Mouse (Mus musculus) kidney, embryonic 16.5 days (tissue): ENCODE results near the gene Prtn3. TPM values are rescaled to one million over a fixed set of nuclear protein-coding genes. Genes with fewer than 3 reads are reported as not detected.

Source experiments
- ATAC-seq: fragments of 200-750 bp; cut with Nextera tagmentation; 2 replicates; pipeline ENCODE4 v1.8.0; 2017; ENCODE audit warnings: moderate TSS enrichment; ENCODE audit not compliant: low FRiP score, low TSS enrichment
- H3K27ac ChIP-seq: fragments of 300-500 bp; sonication (generic); 2 replicates; pipeline ENCODE4 v1.5.1; 2014; ENCODE audit warnings: low read length
- H3K27me3 ChIP-seq: fragments of 300-500 bp; sonication (generic); 2 replicates; pipeline ENCODE4 v1.6.1; 2014; ENCODE audit warnings: low read length, control low read depth, mixed read lengths; ENCODE audit not compliant: insufficient read depth
- H3K36me3 ChIP-seq: fragments of 300-500 bp; sonication (generic); 2 replicates; pipeline ENCODE4 v1.6.1; 2014; ENCODE audit warnings: low read length, control low read depth, mixed read lengths; ENCODE audit not compliant: insufficient read depth
- H3K4me1 ChIP-seq: fragments of 300-500 bp; sonication (generic); 2 replicates; pipeline ENCODE4 v1.6.1; 2014; ENCODE audit warnings: low read length, control low read depth, mixed read lengths; ENCODE audit not compliant: insufficient read depth
- H3K4me2 ChIP-seq: fragments of 300-500 bp; sonication (generic); replicated peaks from 2 replicates; pipeline ENCODE4 v1.6.1; 2014; ENCODE audit warnings: low read depth, low read length
- H3K4me3 ChIP-seq: fragments of 300-500 bp; sonication (generic); 2 replicates; pipeline ENCODE4 v1.5.1; 2014; ENCODE audit warnings: mild to moderate bottlenecking, low read length
- H3K9ac ChIP-seq: fragments of 300-500 bp; sonication (generic); replicated peaks from 2 replicates; pipeline ENCODE4 v1.6.1; 2014; ENCODE audit warnings: low read length
- H3K9me3 ChIP-seq: fragments of 300-500 bp; sonication (generic); 2 replicates; pipeline ENCODE4 v1.6.1; 2016; ENCODE audit warnings: low read length, control low read depth
- WGBS: fragments of 180-500 bp; shearing (Covaris S2); extraction: QIAGEN DNeasy Blood & Tissue Kit; methylation state at CpG from one replicate; pipeline ENCODE4 v1.1.7; 2014; 5-methylcytosine and 5-hydroxymethylcytosine counted together
- polyA plus RNA-seq: library from polyadenylated mRNA; unstranded; fragments of >200 nt; fragmentation: Nextera tagmentation; extraction: Ambion mirVana; gene quantifications from 2 replicates; pipeline ENCODE4 v1.2.1, GENCODE M21; 2015

The Prtn3 gene
- polyA plus RNA-seq, 1 experiment from 2014 or later, result 7.9 TPM

- Histone ChIP-seq H3K27ac (no peak overlapping the region), H3K36me3 (peaks cover 52% of the 10 kb centered on the region), H3K27me3 (no peaks in the 10 kb centered on the region), H3K9me3 (no peaks in the 10 kb centered on the region), H3K4me1 (peaks cover 7% of the 10 kb centered on the region; the same call in 1 of the 2 replicates), H3K4me3 (no peak overlapping the region), H3K4me2 (no peak overlapping the region), H3K9ac (0 out of 2 replicates have a peak overlapping the region, but pooled peaks have one; percentile 16)
- 0 out of 2 replicates have a peak, but pooled peaks have one; percentile 19 for ATAC-seq
- 45% methylated on average over 20 of the region's 20 CpGs for WGBS
These were observed 23.3 kb downstream of the Prtn3 start for GRCm38 (mm10) chr10:79897316-79898245.

- H3K9me3 ChIP-seq, result no peaks in the 10 kb centered on the region
- H3K27me3 ChIP-seq, result no peaks in the 10 kb centered on the region
- no peak overlapping the region for H3K27ac ChIP-seq
- H3K4me2 ChIP-seq, result no peak overlapping the region
- H3K4me1 ChIP-seq, result peaks cover 7% of the 10 kb centered on the region; the same call in 1 of the 2 replicates
- WGBS, result 61% methylated on average over 2 of the region's 2 CpGs
- H3K9ac ChIP-seq, result no peak overlapping the region
- ATAC-seq, result no peak
- H3K4me3 ChIP-seq, result no peak overlapping the region
- peaks cover 69% of the 10 kb centered on the region for H3K36me3 ChIP-seq
These were observed 26.7 kb downstream of the Prtn3 start for GRCm38 (mm10) chr10:79900951-79901410.

- no peak overlapping the region for H3K4me3 ChIP-seq
- H3K9ac ChIP-seq, result no peak overlapping the region
- no peaks in the 10 kb centered on the region for H3K27me3 ChIP-seq
- H3K4me2 ChIP-seq, result no peak overlapping the region
- 0 out of 2 replicates have a peak, but pooled peaks cover 12% of the 10 kb centered on the region for H3K4me1 ChIP-seq
- 88% methylated on average over 9 of the region's 9 CpGs for WGBS
- H3K9me3 ChIP-seq, result no peaks in the 10 kb centered on the region
- no peak overlapping the region for H3K27ac ChIP-seq
- H3K36me3 ChIP-seq, result peaks cover 56% of the 10 kb centered on the region
- ATAC-seq, result no peak
These were observed 32.4 kb downstream of the Prtn3 start for GRCm38 (mm10) chr10:79906712-79907111.

GRCm38 (mm10) chr10:79907415-79907814 is 33.1 kb downstream of the Prtn3 start:
- Histone ChIP-seq H3K36me3 (peaks cover 53% of the 10 kb centered on the region), H3K27ac (no peak overlapping the region), H3K27me3 (no peaks in the 10 kb centered on the region), H3K4me2 (no peak overlapping the region), H3K9ac (no peak overlapping the region), H3K9me3 (no peaks in the 10 kb centered on the region), H3K4me1 (0 out of 2 replicates have a peak, but pooled peaks cover 12% of the 10 kb centered on the region), H3K4me3 (0 out of 2 replicates have a peak overlapping the region, but pooled peaks have one; percentile 86)
- 86% methylated on average over 10 of the region's 10 CpGs for WGBS
- ATAC-seq, result no peak

- WGBS, result 2% methylated on average over 52 of the region's 52 CpGs
- 0 out of 2 replicates have a peak, but pooled peaks cover 12% of the 10 kb centered on the region for H3K4me1 ChIP-seq
- peak within 1 kb of the TSS; percentile 96 for H3K9ac ChIP-seq
- H3K36me3 ChIP-seq, result peaks cover 49% of the 10 kb centered on the region
- no peaks in the 10 kb centered on the region for H3K9me3 ChIP-seq
- H3K27ac ChIP-seq, result peak within 1 kb of the TSS; percentile 98
- no peaks in the 10 kb centered on the region for H3K27me3 ChIP-seq
- peak within 1 kb of the TSS; percentile 86 for H3K4me3 ChIP-seq
- ATAC-seq, result peak; percentile 94
- peak within 1 kb of the TSS; percentile 53 for H3K4me2 ChIP-seq
These were observed 34.2 kb downstream of the Prtn3 start, which contains the start of gene Med16 for GRCm38 (mm10) chr10:79908167-79909091. Gene Med16, minus strand, starts transcription at chr10:79908923.

GRCm38 (mm10) chr10:79909092-79909922 is 35.0 kb downstream of the Prtn3 start:
- H3K27ac ChIP-seq, result peak overlapping the region; percentile 80
- peak overlapping the region; percentile 86 for H3K4me3 ChIP-seq
- no peaks in the 10 kb centered on the region for H3K27me3 ChIP-seq
- 22% methylated on average over 14 of the region's 14 CpGs for WGBS
- 0 out of 2 replicates have a peak, but pooled peaks cover 15% of the 10 kb centered on the region for H3K4me1 ChIP-seq
- peaks cover 45% of the 10 kb centered on the region for H3K36me3 ChIP-seq
- H3K4me2 ChIP-seq, result peak overlapping the region; percentile 27
- no peaks in the 10 kb centered on the region for H3K9me3 ChIP-seq
- ATAC-seq, result peak; percentile 60; the same call in 1 of the 2 replicates
- H3K9ac ChIP-seq, result 0 out of 2 replicates have a peak overlapping the region, but pooled peaks have one; percentile 32

- H3K4me3 ChIP-seq, result no peak within 1 kb of the TSS
- no peaks in the 10 kb centered on the region for H3K27me3 ChIP-seq
- no peaks in the 10 kb centered on the region for H3K9me3 ChIP-seq
- no peak within 1 kb of the TSS for H3K9ac ChIP-seq
- H3K4me1 ChIP-seq, result peaks cover 26% of the 10 kb centered on the region
- 86% methylated on average over 4 of the region's 4 CpGs for WGBS
- H3K27ac ChIP-seq, result no peak within 1 kb of the TSS
- H3K36me3 ChIP-seq, result peaks cover 33% of the 10 kb centered on the region
- no peak for ATAC-seq
- no peak within 1 kb of the TSS for H3K4me2 ChIP-seq
These were observed 36.3 kb downstream of the Prtn3 start, which contains the start of gene Gm26602 for GRCm38 (mm10) chr10:79910556-79910955. Gene Gm26602, plus strand, starts transcription at chr10:79910856.

GRCm38 (mm10) chr10:79912412-79912811 is 38.1 kb downstream of the Prtn3 start:
- no peak overlapping the region for H3K9ac ChIP-seq
- no peak for ATAC-seq
- no peak overlapping the region for H3K4me3 ChIP-seq
- H3K4me2 ChIP-seq, result no peak overlapping the region
- H3K4me1 ChIP-seq, result peaks cover 33% of the 10 kb centered on the region
- H3K27ac ChIP-seq, result no peak overlapping the region
- H3K36me3 ChIP-seq, result peaks cover 21% of the 10 kb centered on the region
- 67% methylated on average over 20 of the region's 20 CpGs for WGBS
- peaks cover 2% of the 10 kb centered on the region; the same call in 1 of the 2 replicates for H3K27me3 ChIP-seq
- H3K9me3 ChIP-seq, result no peaks in the 10 kb centered on the region
